Mouse (Mus musculus): ENCODE measurements around the gene Ddx41.
A peak's percentile ranks its signal among the peaks of the same experiment; 100 is the strongest.

The Ddx41 gene

DNA sequence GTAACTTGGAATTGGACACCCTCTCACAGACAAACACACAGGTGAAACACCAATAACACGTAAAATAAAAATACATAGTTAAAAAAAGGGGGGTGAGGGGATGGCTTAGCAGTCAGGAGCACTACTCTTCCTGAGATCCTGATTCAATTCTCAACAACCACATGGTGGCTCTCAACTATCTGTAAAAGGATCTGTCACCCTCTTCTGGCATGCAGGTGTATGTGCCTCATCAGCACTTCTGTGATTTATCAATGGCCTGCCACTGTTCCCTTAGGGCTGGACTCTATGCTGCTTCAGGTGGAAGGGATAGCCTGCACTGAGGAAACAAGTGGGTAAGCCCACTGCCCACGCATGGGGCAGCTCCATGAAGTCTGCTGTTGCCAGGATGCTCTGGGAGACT lies 4.5 kb upstream of the Ddx41 start:
- DNase-seq = peak in 1 of 2 experiments; percentile 61

DNA sequence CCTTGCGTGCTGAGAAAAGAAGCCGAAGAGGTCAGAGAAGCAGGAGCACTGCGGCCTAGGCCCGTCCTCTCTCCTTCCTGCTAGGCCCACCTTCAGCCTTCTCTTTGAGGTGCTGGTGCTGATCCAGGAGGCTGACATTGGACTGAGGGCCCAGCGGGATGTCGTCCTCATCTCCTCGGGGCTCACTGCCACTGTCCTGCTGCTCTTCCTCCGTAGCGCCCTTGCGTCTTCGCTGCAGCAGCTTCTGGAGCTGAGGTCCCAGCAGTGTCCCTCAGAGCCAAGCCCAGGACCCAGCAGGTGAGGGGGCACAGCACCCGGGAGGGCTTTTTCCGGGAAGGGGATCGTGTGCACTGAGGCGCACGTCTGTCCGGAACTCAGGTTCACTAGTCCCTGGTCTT lies 663 bp downstream of the Ddx41 start:
- peak in 1 of 2 experiments; percentile 46 for DNase-seq

DNA sequence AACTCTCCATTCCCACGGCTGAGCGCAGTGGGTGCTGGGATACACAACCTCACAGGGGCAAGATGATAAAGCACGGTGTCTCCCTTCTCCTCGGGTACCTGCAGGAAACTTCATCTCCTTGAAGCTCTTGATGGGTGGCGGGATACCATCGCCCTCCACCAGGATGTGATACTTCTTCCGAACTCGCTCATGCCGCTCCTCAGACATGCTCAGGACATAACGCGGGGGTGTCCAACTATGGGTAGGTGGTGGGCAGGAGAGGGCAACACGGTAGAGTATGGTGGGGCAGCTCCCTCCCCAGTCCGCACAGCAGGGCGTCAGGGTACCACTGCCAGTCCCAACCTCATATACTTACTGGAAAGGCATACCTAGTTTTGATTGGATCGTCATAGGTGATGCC lies 1.3 kb downstream of the Ddx41 start:
- peak in 1 of 2 experiments; percentile 11 for DNase-seq

- peak in 1 of 2 experiments; percentile 2 for DNase-seq
These were observed 7.1 kb downstream of the Ddx41 start, which contains the start of gene Dok3 for GRCm38 (mm10) chr13:55529198-55529915. Gene Dok3 (minus strand): TSS chr13:55529296.

- DNase-seq = peak in 1 of 2 experiments; percentile 4
These were observed 8.4 kb downstream of the Ddx41 start for GRCm38 (mm10) chr13:55527834-55528772.

DNA sequence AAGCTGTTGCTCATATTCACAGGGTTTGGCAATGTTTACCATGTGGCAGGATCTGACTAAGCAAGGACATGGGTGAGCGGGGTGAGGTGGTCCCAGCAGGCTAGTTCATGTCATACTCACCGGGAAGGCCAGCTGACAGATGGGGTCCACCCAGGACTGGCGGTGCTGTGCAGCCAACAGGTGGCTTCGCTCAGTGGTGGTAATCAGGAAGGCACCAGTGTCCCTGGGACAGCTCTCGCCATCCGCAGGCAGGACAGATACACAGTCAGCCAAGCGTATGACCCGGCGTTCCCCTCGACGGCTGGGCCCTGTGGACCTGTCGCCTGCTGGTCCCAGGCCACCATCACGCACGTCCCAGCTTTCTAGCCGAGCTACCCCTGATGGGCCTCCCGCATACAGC lies 9.2 kb downstream of the Ddx41 start:
- no peak for DNase-seq

- DNase-seq = no peak
These were observed 10.5 kb downstream of the Ddx41 start for GRCm38 (mm10) chr13:55525733-55526553.

GRCm38 (mm10) chr13:55523951-55524600 lies 12.4 kb downstream of the Ddx41 start:
- no peak for DNase-seq

- no peak for DNase-seq
These were observed 13.2 kb downstream of the Ddx41 start for GRCm38 (mm10) chr13:55523278-55523677.

DNA sequence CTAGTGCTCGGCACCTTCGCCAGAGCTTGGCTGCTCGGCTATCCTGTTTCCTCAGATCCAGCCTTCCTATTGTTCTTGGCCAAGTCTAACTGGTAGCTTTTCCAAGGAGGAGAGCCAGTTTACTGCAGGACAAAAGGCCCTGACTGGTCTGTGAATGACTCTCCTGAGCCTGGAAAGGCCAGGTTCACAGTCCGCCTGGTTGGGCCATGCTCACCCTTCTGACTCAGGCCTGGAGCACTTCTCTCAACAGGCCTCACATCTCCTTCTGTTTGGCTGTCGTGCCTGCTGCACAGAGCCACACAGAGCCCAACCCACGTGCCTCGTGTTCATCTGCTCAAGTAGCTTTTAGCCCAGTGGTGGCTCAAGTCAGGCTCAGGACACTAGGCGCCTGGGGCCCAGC lies 13.7 kb downstream of the Ddx41 start:
- no peak for DNase-seq

GRCm38 (mm10) chr13:55519606-55520005 lies 16.9 kb downstream of the Ddx41 start:
- DNase-seq = no peak

- DNase-seq = peak; percentile 93 to 95
These were observed 19.5 kb downstream of the Ddx41 start for GRCm38 (mm10) chr13:55516955-55517354.

- no peak for DNase-seq
These were observed 22.6 kb downstream of the Ddx41 start for GRCm38 (mm10) chr13:55513828-55514227.

DNA sequence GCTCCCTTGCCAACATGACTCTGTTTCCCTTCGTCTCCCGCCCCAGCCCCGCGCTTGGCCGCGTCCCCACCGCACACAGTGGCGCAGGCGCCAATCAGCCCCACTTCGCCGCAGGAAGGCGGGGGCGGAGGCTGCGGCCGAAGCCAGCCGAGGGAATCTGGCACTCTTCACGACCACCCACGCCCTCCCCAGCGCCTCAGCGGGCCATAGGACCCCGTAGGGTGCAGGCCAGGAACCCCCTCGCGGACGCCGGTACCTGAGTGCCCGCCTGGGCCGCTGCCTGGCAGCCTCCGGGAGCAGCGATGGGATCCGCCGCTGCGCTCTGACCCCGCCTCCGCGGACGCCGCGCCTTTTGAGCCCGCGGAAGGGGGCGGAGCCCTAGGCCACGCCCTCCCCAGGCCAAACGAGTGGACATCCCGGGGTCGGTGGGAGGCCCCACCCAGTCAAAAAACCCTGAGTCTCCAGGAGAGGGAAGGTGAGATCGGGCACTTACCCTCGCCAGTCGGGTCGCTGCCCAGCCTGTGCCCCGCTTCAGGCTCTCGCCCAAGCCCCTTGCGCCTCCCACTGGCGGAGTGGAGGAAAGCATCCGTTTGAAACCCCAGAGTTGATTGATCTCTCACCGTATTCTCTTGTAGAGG lies 23.2 kb downstream of the Ddx41 start, which contains the start of gene Pdlim7:
TSS of gene Pdlim7 (minus strand) at position 566 of the 638 bp plus-strand sequence.
- DNase-seq = peak; percentile 92 to 94

DNA sequence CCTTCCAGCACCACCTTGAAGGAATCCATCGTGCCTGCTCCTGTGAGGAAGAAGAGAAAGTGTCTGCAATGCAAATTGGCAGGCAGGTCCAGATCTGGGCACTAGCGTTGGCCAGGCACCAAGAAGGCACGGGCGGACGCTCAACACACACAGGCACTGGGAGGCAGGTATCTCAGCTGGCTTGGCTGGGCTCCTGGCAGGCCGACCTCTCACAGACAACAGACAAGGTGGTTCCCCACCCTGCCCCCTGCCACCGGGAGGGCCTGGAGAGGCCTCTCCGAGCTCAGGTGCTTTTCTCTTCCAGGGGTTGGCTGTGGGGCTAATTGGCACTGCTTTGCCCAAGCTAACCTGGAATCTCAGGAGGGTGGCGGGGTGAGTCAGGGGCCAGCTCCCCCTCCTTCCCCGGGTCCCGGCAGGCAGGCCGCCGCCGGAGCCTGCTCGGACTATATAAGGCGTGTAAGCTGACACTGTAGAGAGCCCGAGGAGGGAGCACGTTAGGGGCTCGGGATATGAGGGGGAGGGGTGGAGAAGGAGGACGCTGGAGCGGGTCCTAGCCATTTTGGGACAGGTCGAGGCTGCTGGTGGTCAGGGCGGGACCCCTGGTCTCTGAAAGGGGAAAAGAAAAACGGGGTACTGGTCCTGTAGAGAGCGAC lies 24.0 kb downstream of the Ddx41 start:
- DNase-seq = peak; percentile 65 to 74

- DNase-seq = no peak
These were observed 25.0 kb downstream of the Ddx41 start for GRCm38 (mm10) chr13:55511492-55511861.

GRCm38 (mm10) chr13:55510668-55511491 lies 25.6 kb downstream of the Ddx41 start:
- no peak for DNase-seq

DNA sequence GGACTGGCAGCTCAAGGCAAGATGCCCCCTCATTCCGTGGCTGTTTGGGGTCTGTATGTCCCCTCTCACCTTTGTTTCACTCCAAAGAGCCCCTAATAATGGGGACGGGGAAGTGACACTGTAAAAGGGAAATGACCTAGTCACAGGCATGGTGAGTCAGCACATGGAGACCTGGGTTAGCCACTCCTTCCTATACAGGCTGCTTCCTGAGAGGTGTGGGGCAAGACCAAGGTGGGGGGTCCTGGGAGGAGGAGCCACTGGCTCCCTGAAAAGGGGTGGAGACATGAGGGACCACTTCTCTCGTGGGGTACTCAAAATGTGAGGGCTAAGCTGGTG lies 26.2 kb downstream of the Ddx41 start:
- DNase-seq = no peak

GRCm38 (mm10) chr13:55508531-55508930 lies 27.9 kb downstream of the Ddx41 start:
- no peak for DNase-seq

DNA sequence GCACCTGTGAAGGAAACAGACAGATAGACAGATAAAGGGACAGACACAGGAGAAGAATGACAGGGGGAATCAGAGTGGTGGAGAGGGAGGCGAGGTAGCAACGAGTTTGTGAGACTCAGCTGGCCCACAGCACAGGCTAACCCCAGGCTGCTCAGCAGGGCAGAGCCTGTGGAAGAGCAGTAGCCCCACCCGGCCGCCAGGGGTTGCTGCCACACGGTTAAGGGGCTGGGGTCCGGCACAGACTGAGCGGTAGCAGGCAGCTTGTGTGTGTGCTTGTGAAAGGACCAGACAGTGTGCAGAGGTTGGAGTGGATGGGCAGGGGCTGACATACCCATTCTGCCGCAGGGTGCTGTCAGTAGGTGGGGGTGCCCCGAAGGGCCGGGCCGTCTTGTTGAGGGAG lies 28.6 kb downstream of the Ddx41 start:
- no peak for DNase-seq
